Mouse (Mus musculus) liver, embryonic 14.5 days (tissue): ENCODE data around the gene Gadl1.

ENCODE experiments used
- CTCF ChIP-seq: IDR thresholded peaks from 2 replicates; pipeline ENCODE4 v1.5.1; 2016; ENCODE audit warnings: antibody characterized with exemption, low read depth, control low read depth
- EP300 ChIP-seq: IDR thresholded peaks from 2 replicates; pipeline ENCODE4 v1.6.1; 2016; ENCODE audit warnings: antibody characterized with exemption, low read depth

DNA sequence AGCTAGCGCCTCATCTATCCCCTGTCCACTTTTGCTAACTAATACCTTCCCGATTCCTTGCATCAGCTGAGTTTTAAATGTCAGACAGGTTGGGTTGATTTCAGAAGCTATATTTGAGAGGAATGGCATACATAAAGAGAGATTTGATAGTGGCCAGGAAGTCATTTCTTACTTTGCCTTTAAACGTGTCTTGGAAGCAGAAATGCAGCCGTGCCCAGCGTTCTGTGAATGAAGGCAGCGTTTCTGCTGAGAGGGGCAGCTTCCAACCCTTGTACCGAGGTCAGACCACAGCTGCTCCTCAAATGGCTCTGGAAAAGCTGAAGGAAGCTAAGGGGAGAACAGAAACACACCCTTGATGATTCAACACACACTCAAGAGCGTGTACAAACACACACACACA lies 144.7 kb downstream of the Gadl1 start:
- TF ChIP-seq CTCF: no peak
- no peak for TF ChIP-seq EP300
